Mouse (Mus musculus): Measurements from ENCODE around the gene Atg4a. TPM values are rescaled to one million over a fixed set of nuclear protein-coding genes. Genes with fewer than 3 reads are reported as not detected.

Gene Atg4a
- total RNA-seq (2014; fragmentation: Nextera tagmentation) (26.0 and 31.8 TPM in 2 replicates), total RNA-seq (2017) (39.2 and 40.8 TPM in 2 replicates), polyA plus RNA-seq (2012) (0.47 and 0.54 TPM in 2 replicates)

GRCm38 (mm10) chrX:140956272-140956940 is at the start of gene Atg4a, which contains the start of gene Psmd10:
TSS of gene Atg4a (plus strand) at chrX:140956907.
TSS of gene Psmd10 (minus strand) at chrX:140956728.
- no peak for TF ChIP-seq GATA2 (IDR thresholded peaks at IDR 0.05; ENCODE audit: borderline replicate concordance, low read depth, low read length)
- no peak for TF ChIP-seq CTCF (IDR thresholded peaks at IDR 0.05; ENCODE audit: low read depth, low read length)
- no peak for TF ChIP-seq TAL1 (conservative IDR thresholded peaks at IDR 0.05; ENCODE audit: low read depth, low read length)
- no peak for TF ChIP-seq GATA1 (IDR thresholded peaks at IDR 0.05; ENCODE audit: borderline replicate concordance, low read length)
- TF ChIP-seq POLR2AphosphoS5 (IDR thresholded peaks at IDR 0.05; ENCODE audit: insufficient replicate concordance, low read depth, low read length): no peak
- Histone ChIP-seq H3K4me3 (ENCODE audit: low read depth, low read length) (peak within 1 kb of the TSS; percentile 72), H3K4me1 (ENCODE audit: insufficient read depth, low read depth, low read length) (peaks cover 10% of the 10 kb centered on the region), H3K36me3 (replicated peaks) (peaks cover 19% of the 10 kb centered on the region), H3K9me3 (replicated peaks) (no peaks in the 10 kb centered on the region), H3K27me3 (ENCODE audit: insufficient read depth, low read length) (no peaks in the 10 kb centered on the region)
- ATAC-seq (ENCODE audit: extremely low read depth, insufficient number of reproducible peaks, low FRiP score, poor library complexity, severe bottlenecking) (peak; percentile 96), DNase-seq (ENCODE audit: low spot score) (peak; percentile 35)

GRCm38 (mm10) chrX:140907360-140907759 is 49.3 kb upstream of the Atg4a start, which contains the start of gene Vsig1:
TSS of gene Vsig1 (plus strand) at chrX:140907608.
- H3K36me3 ChIP-seq (replicated peaks): no peaks in the 10 kb centered on the region
- no peak within 1 kb of the TSS for H3K4me3 ChIP-seq (ENCODE audit: low read depth, low read length)
- TF ChIP-seq TAL1 (conservative IDR thresholded peaks at IDR 0.05; ENCODE audit: low read depth, low read length) (no peak), GATA1 (IDR thresholded peaks at IDR 0.05; ENCODE audit: borderline replicate concordance, low read length) (no peak), CTCF (IDR thresholded peaks at IDR 0.05; ENCODE audit: low read depth, low read length) (no peak), GATA2 (IDR thresholded peaks at IDR 0.05; ENCODE audit: borderline replicate concordance, low read depth, low read length) (no peak), POLR2AphosphoS5 (IDR thresholded peaks at IDR 0.05; ENCODE audit: insufficient replicate concordance, low read depth, low read length) (no peak)
- no peaks in the 10 kb centered on the region for H3K9me3 ChIP-seq (replicated peaks)
- H3K4me1 ChIP-seq (ENCODE audit: insufficient read depth, low read depth, low read length): no peaks in the 10 kb centered on the region
- no peak for DNase-seq (ENCODE audit: low spot score)
- no peak for ATAC-seq (ENCODE audit: extremely low read depth, insufficient number of reproducible peaks, low FRiP score, poor library complexity, severe bottlenecking)
- no peaks in the 10 kb centered on the region for H3K27me3 ChIP-seq (ENCODE audit: insufficient read depth, low read length)

GRCm38 (mm10) chrX:140921321-140921720 is 35.4 kb upstream of the Atg4a start:
- H3K4me1 ChIP-seq (ENCODE audit: insufficient read depth, low read depth, low read length): no peaks in the 10 kb centered on the region
- no peak for TF ChIP-seq CTCF (IDR thresholded peaks at IDR 0.05; ENCODE audit: low read depth, low read length)
- TF ChIP-seq POLR2AphosphoS5 (IDR thresholded peaks at IDR 0.05; ENCODE audit: insufficient replicate concordance, low read depth, low read length): no peak
- no peak for TF ChIP-seq GATA2 (IDR thresholded peaks at IDR 0.05; ENCODE audit: borderline replicate concordance, low read depth, low read length)
- no peak for TF ChIP-seq TAL1 (conservative IDR thresholded peaks at IDR 0.05; ENCODE audit: low read depth, low read length)
- TF ChIP-seq GATA1 (IDR thresholded peaks at IDR 0.05; ENCODE audit: borderline replicate concordance, low read length): no peak
- ATAC-seq (ENCODE audit: extremely low read depth, insufficient number of reproducible peaks, low FRiP score, poor library complexity, severe bottlenecking): no peak
- H3K9me3 ChIP-seq (replicated peaks): no peaks in the 10 kb centered on the region
- no peaks in the 10 kb centered on the region for H3K27me3 ChIP-seq (ENCODE audit: insufficient read depth, low read length)
- no peaks in the 10 kb centered on the region for H3K36me3 ChIP-seq (replicated peaks)
- DNase-seq (ENCODE audit: low spot score): no peak
- H3K4me3 ChIP-seq (ENCODE audit: low read depth, low read length): no peak overlapping the region

DNA sequence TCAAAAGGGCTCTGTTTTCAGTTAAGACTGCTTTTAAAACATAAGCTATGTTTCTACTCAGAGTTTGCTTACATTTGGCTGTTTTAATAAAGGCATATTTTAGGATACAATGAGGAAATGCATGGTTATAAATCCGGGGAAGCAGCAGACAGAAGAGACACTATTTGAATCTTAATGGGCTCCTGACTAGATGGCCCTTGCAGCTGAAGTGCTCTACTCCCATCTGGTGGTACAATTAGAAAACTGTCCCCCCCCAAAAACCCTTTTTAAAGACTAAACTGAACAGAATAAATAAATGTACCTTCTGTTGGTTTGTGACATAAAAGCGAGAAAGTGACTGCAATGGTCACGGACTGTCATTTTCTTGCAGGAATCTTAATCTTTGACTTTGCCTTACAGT is 24.6 kb upstream of the Atg4a start:
- Histone ChIP-seq H3K4me1 (ENCODE audit: insufficient read depth, low read depth, low read length) (no peaks in the 10 kb centered on the region), H3K36me3 (replicated peaks) (no peaks in the 10 kb centered on the region), H3K27me3 (ENCODE audit: insufficient read depth, low read length) (peaks cover 3% of the 10 kb centered on the region; the same call in 1 of the 2 replicates), H3K4me3 (ENCODE audit: low read depth, low read length) (no peak overlapping the region), H3K9me3 (replicated peaks) (no peaks in the 10 kb centered on the region)
- ATAC-seq (ENCODE audit: extremely low read depth, insufficient number of reproducible peaks, low FRiP score, poor library complexity, severe bottlenecking) (no peak), DNase-seq (ENCODE audit: low spot score) (no peak)
- no peak for TF ChIP-seq CTCF (IDR thresholded peaks at IDR 0.05; ENCODE audit: low read depth, low read length)
- no peak for TF ChIP-seq GATA2 (IDR thresholded peaks at IDR 0.05; ENCODE audit: borderline replicate concordance, low read depth, low read length)
- no peak for TF ChIP-seq TAL1 (conservative IDR thresholded peaks at IDR 0.05; ENCODE audit: low read depth, low read length)
- TF ChIP-seq POLR2AphosphoS5 (IDR thresholded peaks at IDR 0.05; ENCODE audit: insufficient replicate concordance, low read depth, low read length): no peak
- TF ChIP-seq GATA1 (IDR thresholded peaks at IDR 0.05; ENCODE audit: borderline replicate concordance, low read length): no peak

DNA sequence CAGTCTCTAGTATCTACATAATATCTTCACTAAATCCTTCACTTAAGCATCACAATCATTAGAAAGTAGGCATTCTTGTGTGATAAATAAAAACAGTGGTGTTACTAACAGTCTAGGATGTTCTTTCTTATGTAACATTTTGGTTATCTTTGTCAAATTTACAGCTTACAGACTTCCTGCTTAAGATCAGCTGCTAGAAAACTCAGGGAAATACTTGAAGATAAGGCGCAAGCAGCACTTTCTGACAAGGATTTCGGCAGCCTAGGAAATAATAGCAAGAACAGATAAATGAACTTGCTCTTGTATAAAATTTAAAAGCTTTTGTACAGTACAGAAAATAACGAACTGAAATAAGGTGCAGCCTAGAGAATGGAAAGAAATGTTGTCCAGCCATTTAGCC is 23.4 kb upstream of the Atg4a start:
- H3K4me3 ChIP-seq (ENCODE audit: low read depth, low read length): no peak overlapping the region
- TF ChIP-seq CTCF (IDR thresholded peaks at IDR 0.05; ENCODE audit: low read depth, low read length): no peak
- no peak for TF ChIP-seq GATA1 (IDR thresholded peaks at IDR 0.05; ENCODE audit: borderline replicate concordance, low read length)
- TF ChIP-seq GATA2 (IDR thresholded peaks at IDR 0.05; ENCODE audit: borderline replicate concordance, low read depth, low read length): no peak
- TF ChIP-seq POLR2AphosphoS5 (IDR thresholded peaks at IDR 0.05; ENCODE audit: insufficient replicate concordance, low read depth, low read length): no peak
- TF ChIP-seq TAL1 (conservative IDR thresholded peaks at IDR 0.05; ENCODE audit: low read depth, low read length): no peak
- H3K27me3 ChIP-seq (ENCODE audit: insufficient read depth, low read length): peaks cover 7% of the 10 kb centered on the region; the same call in 1 of the 2 replicates
- ATAC-seq (ENCODE audit: extremely low read depth, insufficient number of reproducible peaks, low FRiP score, poor library complexity, severe bottlenecking): peak; percentile 28; the same call in 1 of the 2 replicates
- no peaks in the 10 kb centered on the region for H3K36me3 ChIP-seq (replicated peaks)
- no peaks in the 10 kb centered on the region for H3K9me3 ChIP-seq (replicated peaks)
- no peak for DNase-seq (ENCODE audit: low spot score)
- no peaks in the 10 kb centered on the region for H3K4me1 ChIP-seq (ENCODE audit: insufficient read depth, low read depth, low read length)

DNA sequence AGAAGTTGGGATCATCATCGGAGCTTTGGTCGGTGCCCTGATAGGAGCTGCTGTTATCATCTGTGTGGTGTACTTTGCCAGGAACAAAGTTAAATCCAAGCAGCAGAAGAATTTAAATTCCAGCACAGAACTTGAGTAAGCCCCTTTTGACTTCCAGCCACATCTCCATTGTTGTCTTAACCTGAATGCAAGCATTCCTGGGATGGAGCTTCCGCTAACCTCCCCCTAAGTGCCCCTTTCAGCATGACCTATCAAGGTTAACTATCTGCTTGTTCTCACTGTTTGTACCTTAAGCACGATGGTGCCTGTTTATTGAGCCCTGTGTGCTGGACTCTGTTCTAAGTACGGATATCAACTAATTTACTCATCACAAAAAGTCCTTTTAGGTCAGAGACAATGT is 20.4 kb upstream of the Atg4a start:
- no peak for DNase-seq (ENCODE audit: low spot score)

More for the DNA sequence above, 20.4 kb upstream of the Atg4a start:
- no peaks in the 10 kb centered on the region for H3K36me3 ChIP-seq (replicated peaks)
- TF ChIP-seq GATA1 (IDR thresholded peaks at IDR 0.05; ENCODE audit: borderline replicate concordance, low read length) (no peak), POLR2AphosphoS5 (IDR thresholded peaks at IDR 0.05; ENCODE audit: insufficient replicate concordance, low read depth, low read length) (no peak), TAL1 (conservative IDR thresholded peaks at IDR 0.05; ENCODE audit: low read depth, low read length) (no peak), GATA2 (IDR thresholded peaks at IDR 0.05; ENCODE audit: borderline replicate concordance, low read depth, low read length) (no peak), CTCF (IDR thresholded peaks at IDR 0.05; ENCODE audit: low read depth, low read length) (no peak)
- no peak overlapping the region for H3K4me3 ChIP-seq (ENCODE audit: low read depth, low read length)
- peaks cover 7% of the 10 kb centered on the region; the same call in 1 of the 2 replicates for H3K27me3 ChIP-seq (ENCODE audit: insufficient read depth, low read length)
- no peaks in the 10 kb centered on the region for H3K9me3 ChIP-seq (replicated peaks)
- no peaks in the 10 kb centered on the region for H3K4me1 ChIP-seq (ENCODE audit: insufficient read depth, low read depth, low read length)
- ATAC-seq (ENCODE audit: extremely low read depth, insufficient number of reproducible peaks, low FRiP score, poor library complexity, severe bottlenecking): no peak
